Mouse (Mus musculus): Measurements from ENCODE around the gene Pde3a.
"Not testable (repeated sequence)": the region's sequence is repeated elsewhere in the genome, so short reads cannot be mapped to it uniquely, and the experiment has no call there.

Gene Pde3a

DNA sequence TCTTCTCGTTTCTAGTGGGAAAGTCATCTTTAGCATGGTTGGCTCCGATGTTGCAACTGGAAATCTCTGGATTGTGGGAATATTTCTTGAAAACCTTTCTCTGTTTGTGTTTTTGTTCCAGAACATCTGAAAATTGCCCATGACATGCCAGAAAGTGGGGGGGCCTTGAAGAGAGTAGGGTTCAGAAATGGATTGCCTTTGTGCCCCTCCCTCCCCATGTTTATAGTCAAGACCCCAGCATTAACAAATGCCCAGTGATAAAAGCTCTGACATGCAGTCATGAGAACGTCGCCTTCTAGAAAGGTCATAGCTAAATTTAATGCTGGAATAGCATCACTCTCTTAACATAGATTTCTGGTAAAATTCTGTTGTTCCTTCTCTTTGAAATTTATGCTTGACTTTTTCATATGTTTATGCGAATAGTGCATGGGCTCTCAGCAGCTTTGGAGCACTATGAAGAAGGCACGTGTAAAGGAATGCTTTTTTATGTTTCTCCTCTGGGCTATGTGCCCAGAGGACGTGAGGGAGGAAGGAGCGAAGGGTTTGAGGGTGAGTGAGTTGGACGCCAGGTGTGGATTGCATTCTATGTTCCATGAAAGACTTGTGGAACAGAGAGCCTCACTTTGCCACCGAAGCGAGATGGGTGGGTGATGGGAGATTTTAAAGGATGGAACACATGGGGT lies 19.0 kb downstream of the Pde3a start:
- no peak for DNase-seq

GRCm38 (mm10) chr6:141268871-141269270 lies 19.8 kb downstream of the Pde3a start:
- DNase-seq = no peak

GRCm38 (mm10) chr6:141271133-141271532 lies 22.1 kb downstream of the Pde3a start:
- DNase-seq = no peak

GRCm38 (mm10) chr6:141271579-141271978 lies 22.5 kb downstream of the Pde3a start:
- no peak for DNase-seq

DNA sequence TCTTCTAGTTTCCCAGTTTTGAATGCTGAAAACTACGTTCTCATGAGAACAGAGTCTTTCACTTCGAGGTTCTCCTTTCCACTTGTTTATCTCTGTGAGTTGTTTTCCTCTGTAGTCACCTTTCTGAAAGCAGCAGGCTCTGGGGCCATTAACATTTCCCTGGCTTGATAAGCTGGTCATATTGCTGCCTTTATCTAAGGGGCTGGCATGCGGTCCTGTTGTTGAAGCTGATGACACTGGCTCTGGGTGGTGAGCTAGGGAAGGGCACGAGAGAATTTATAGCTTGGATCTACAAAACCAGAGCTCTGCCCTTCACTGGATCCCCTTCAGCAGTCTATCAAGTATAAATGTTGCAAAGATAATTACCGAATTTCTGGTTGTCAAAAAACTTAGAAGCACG lies 24.6 kb downstream of the Pde3a start:
- DNase-seq = no peak

DNA sequence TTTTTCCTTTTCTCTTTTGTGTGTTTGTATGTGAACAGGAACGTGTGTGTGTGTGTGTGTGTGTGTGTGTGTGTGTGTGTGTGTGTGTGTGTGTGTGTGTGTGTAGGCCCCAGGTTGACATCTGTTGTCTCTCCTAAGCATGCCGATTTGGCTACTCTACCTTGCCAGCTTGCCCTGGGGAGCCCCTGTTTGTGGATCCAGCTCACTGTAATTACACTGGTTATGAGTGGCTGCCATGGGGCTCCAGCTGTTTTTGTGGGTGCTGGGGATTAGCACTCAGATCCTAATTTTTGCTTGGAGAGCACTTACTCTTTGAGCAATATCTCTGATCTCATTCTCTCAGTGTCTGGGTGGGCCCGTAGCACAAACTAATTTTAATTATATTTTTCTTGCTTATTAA lies 32.6 kb downstream of the Pde3a start:
- DNase-seq = no peak

GRCm38 (mm10) chr6:141282796-141283195 lies 33.7 kb downstream of the Pde3a start:
- DNase-seq = no peak

- no peak for DNase-seq
Measured at GRCm38 (mm10) chr6:141291195-141291594, 42.1 kb downstream of the Pde3a start.

DNA sequence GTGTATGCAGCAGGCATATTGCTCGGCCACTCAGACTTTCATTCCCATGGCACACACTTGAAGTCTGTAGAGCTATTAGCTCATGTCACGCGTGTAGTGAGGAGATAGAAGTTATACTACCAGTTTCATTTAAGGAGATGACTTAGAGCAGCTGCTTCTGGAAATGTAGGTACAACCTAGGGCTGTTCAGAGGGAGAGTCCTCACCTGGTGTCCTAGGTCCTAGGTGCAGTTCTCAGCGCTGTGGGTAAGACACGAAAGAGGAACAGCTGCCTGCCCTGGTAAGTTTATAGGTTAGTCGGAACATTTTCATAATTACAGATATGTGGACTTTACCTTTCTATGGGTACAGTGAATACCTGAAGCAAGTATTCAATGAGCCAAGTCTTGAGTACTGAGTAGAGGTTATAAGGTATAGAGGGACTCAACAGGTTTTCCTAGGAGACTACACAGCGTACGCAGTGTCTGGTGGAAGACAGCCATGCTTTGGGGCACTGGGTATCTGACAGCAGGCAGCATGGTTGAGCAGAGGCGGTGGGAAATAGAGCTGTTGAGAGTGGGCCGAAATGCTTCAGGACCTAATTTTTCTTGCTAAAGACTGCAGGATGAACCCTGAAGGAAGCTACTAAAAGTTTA lies 43.9 kb downstream of the Pde3a start:
- DNase-seq = no peak

GRCm38 (mm10) chr6:141293460-141293853 lies 44.4 kb downstream of the Pde3a start:
- DNase-seq = no peak

GRCm38 (mm10) chr6:141295264-141295663 lies 46.2 kb downstream of the Pde3a start:
- DNase-seq = no peak

DNA sequence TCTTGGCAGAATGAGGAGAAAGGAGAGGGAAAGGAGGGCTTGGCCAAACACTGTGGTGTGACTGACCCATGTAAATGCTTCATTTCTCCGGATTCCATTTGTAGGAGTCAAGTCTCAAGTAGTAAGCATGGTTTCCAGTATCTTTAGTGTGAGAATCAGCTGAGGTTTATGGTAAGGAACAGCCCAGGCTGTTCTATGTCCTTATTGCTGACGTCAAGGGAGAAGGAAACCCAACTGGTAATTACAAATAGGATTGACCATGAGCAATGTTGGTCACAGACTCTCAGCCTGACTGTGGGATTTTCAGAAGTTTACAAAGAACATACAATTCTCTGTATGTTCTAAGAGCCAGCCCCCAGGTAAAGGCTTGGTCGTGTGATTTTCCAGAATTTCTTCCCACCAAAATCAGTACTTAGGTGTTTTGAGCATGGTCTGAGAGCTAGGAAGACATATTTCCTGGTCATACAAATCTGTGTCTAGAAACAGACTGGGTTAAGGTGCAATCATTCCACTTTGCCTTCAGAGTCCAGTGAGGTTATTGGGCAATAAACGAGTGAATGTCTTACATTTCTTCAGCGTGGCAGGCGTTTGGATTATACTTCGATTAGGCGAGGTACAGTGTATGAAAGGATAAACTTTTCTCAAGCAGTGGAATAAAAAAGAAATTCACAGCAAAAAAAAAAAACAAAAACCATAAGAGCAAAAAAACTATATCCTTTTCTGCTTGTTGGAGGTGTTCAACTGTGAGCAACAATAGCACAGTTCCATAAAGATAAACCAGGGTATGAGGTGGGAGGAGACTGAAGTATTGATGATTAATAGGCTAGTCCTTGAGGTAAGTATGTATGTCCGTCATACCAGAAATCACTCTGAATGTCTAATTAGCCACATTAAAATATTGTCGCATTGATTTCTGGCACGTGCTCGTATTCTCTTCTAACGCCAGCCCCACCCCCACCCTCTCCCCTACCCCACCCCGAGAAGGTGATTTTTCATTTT lies 53.0 kb downstream of the Pde3a start:
- DNase-seq = no peak

- no peak for DNase-seq
Measured at GRCm38 (mm10) chr6:141302842-141303241, 53.8 kb downstream of the Pde3a start.

GRCm38 (mm10) chr6:141307326-141307725 lies 58.3 kb downstream of the Pde3a start:
- DNase-seq = no peak

DNA sequence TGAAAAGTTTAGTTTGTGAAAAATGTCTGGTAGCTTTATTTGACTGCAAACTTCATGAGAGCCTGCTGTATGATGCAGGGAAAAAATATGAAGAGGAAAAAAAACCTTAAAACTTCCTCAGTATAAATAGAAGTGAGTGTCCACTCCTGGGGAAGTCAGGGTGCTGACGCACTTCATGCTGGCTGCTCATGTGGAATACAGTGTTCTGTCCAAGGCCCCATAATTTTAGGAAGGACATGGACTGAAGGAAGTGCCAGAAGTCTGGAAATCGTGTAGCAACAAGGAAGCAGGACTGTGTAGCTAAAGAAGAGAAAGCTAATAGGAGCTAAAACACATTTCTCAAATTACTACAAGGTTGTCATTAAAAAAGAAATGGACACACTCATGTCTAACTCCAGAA lies 59.4 kb downstream of the Pde3a start:
- DNase-seq = no peak

GRCm38 (mm10) chr6:141309872-141310271 lies 60.8 kb downstream of the Pde3a start:
- DNase-seq = no peak

DNA sequence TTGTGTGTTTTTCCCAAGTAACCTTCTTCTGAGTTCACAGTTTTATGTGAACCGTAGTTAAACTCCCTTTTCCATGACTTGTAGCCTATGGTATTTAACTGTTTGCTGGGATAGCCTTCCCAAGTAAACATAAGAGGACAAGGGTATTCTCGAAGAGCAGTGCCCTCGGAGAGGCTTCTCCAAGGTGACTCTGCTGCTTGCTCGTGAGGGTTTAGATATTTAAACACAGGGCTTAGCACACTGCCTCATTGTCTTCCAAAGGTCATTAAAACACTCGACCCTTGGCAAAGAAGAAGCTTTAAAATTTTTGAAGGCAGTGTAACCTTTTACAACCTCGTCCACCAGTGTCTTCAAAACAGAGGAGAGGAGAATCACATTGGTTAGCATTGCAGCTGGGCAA lies 61.3 kb downstream of the Pde3a start:
- DNase-seq = no peak

- DNase-seq = no peak
Measured at GRCm38 (mm10) chr6:141311615-141312014, 62.5 kb downstream of the Pde3a start.

GRCm38 (mm10) chr6:141313112-141313511 lies 64.0 kb downstream of the Pde3a start:
- DNase-seq = no peak

DNA sequence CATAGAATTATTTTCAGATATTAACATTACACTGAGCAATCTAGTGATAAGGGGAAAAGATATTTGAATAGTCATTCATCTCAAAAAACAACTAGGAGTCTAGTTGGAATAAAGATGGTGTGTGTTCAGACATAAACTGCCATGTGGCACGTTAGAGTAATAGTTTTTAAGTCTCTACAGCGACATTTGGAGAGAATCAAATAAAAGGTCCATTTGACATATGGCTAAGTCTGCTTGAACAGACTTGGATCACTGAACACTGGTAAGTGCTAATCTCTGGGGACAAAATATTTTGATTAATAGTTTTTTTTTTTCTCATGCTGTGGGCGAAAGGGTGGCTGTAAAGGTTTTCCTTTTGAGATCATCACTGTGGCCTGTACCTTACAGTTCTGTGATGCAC lies 69.4 kb downstream of the Pde3a start:
- DNase-seq = no peak

GRCm38 (mm10) chr6:141321253-141321652 lies 72.2 kb downstream of the Pde3a start:
- DNase-seq = no peak

DNA sequence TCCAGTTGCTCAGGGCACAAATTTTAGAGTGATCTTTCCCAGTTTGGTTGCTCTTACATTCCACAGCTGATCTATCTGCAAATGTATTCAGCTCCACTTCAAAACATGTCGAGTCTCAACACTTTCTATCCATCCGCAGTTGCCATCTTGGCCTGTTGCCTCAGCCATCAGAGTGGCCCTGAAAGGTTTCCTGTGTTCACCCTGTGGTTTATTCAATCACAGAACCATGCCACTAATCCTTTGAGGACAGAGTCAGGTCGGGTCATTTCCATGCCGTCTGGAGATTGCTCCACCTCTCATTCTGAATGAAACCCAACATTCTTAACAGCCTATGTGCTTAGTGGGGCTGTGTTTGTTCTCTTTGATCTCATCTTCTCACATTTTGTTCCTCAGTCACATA lies 73.9 kb downstream of the Pde3a start:
- no peak for DNase-seq

DNA sequence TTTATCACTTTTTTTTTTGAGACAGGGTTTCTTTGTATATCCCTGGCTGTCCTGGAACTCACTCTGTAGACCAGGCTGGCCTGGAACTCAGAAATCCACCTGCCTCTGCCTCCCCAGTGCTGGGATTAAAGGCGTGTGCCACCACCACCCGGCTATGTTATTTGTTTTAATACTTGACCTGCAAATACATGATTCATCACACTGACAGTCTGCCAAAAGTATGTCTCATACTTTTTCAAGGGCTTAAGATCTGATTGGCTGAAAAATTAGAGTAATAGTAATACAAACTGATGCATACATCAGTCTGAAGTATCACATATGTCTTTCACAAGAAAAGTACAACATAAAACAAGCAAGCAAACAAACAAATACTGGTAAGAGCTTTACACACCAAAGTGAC lies 78.1 kb downstream of the Pde3a start:
- not testable (repeated sequence) for DNase-seq

GRCm38 (mm10) chr6:141328071-141328470 lies 79.0 kb downstream of the Pde3a start:
- no peak for DNase-seq

Measured in right cerebral cortex, postnatal 4 days (tissue).